Mouse (Mus musculus) spleen, embryonic (tissue): ENCODE measurements at regions not wholly inside any gene's neighbourhood (a gene's known extent, or its start where the extent isn't known, plus 50 kb on each side); places are given as distances from the start of the nearest gene placed in this dataset.

Source experiments
- CTCF ChIA-PET: fragments of 350-600 bp; sonication (Branson Sonifier 250); formaldehyde crosslinking; loops from one replicate; lab custom pipeline; 2022; lab: Charles Lee

GRCm38 (mm10) chr2:173413906-173414656 lies 108.3 kb upstream of the 1700021F07Rik start:
- CTCF ChIA-PET: interaction anchor here (0.7 kb wide), 1 partner anchor 365 kb away, joined by 5 read pairs; no protein-coding TSS in a partner anchor

- CTCF ChIA-PET: no interaction called here
These were observed 107.0 kb upstream of the 1700021F07Rik start for GRCm38 (mm10) chr2:173415429-173415828.

- CTCF ChIA-PET: interaction anchor here (0.9 kb wide), 1 partner anchor 357 kb away, joined by 9 read pairs; no protein-coding TSS in a partner anchor
These were observed 105.5 kb upstream of the 1700021F07Rik start for GRCm38 (mm10) chr2:173416921-173417320.

- CTCF ChIA-PET: no interaction called here
These were observed 103.4 kb upstream of the 1700021F07Rik start for GRCm38 (mm10) chr2:173418951-173419350.

GRCm38 (mm10) chr2:173419972-173420391 lies 102.4 kb upstream of the 1700021F07Rik start:
- CTCF ChIA-PET: no interaction called here

GRCm38 (mm10) chr2:173420481-173420880 lies 101.9 kb upstream of the 1700021F07Rik start:
- CTCF ChIA-PET: no interaction called here

- CTCF ChIA-PET: no interaction called here
These were observed 97.5 kb upstream of the 1700021F07Rik start for GRCm38 (mm10) chr2:173424875-173425274.

- CTCF ChIA-PET: no interaction called here
These were observed 96.6 kb upstream of the 1700021F07Rik start for GRCm38 (mm10) chr2:173425754-173426153.

- CTCF ChIA-PET: no interaction called here
These were observed 96.0 kb upstream of the 1700021F07Rik start for GRCm38 (mm10) chr2:173426191-173427065.

- CTCF ChIA-PET: interaction anchor here (0.5 kb wide), 1 partner anchor 399 kb away, joined by 7 read pairs; no protein-coding TSS in a partner anchor
These were observed 94.4 kb upstream of the 1700021F07Rik start for GRCm38 (mm10) chr2:173427888-173428450.

- CTCF ChIA-PET: interaction anchor here (0.6 kb wide), 1 partner anchor 19 kb away, joined by 3 read pairs; no protein-coding TSS in a partner anchor
These were observed 90.5 kb upstream of the 1700021F07Rik start for GRCm38 (mm10) chr2:173431841-173432240.

GRCm38 (mm10) chr2:173432258-173432657 lies 90.1 kb upstream of the 1700021F07Rik start:
- CTCF ChIA-PET: interaction anchor here (1.0 kb wide), 1 partner anchor 24 kb away, joined by 6 read pairs; no protein-coding TSS in a partner anchor

GRCm38 (mm10) chr2:173432886-173433624 lies 89.3 kb upstream of the 1700021F07Rik start:
- CTCF ChIA-PET: interaction anchor here (1.0 kb wide), 1 partner anchor 24 kb away, joined by 6 read pairs; no protein-coding TSS in a partner anchor

GRCm38 (mm10) chr2:173436580-173436979 lies 85.8 kb upstream of the 1700021F07Rik start:
- CTCF ChIA-PET: interaction anchor here (1.0 to 1.1 kb wide), 2 partner anchors 10 to 19 kb away, joined by 3 read pairs; no protein-coding TSS in a partner anchor

GRCm38 (mm10) chr2:173439031-173439430 lies 83.4 kb upstream of the 1700021F07Rik start:
- CTCF ChIA-PET: interaction anchor here (0.6 to 1.3 kb wide), 2 partner anchors 30 to 43 kb away, joined by 3 to 5 read pairs; no protein-coding TSS in a partner anchor

GRCm38 (mm10) chr2:173442056-173442455 lies 80.3 kb upstream of the 1700021F07Rik start:
- CTCF ChIA-PET: interaction anchor here (1.5 kb wide), 1 partner anchor 9 kb away, joined by 4 read pairs; no protein-coding TSS in a partner anchor

- CTCF ChIA-PET: no interaction called here
These were observed 79.1 kb upstream of the 1700021F07Rik start for GRCm38 (mm10) chr2:173443262-173443661.

GRCm38 (mm10) chr2:173444386-173444785 lies 78.0 kb upstream of the 1700021F07Rik start:
- CTCF ChIA-PET: no interaction called here

GRCm38 (mm10) chr2:173445039-173445438 lies 77.3 kb upstream of the 1700021F07Rik start:
- CTCF ChIA-PET: no interaction called here

GRCm38 (mm10) chr2:173448546-173449187 lies 73.7 kb upstream of the 1700021F07Rik start:
- CTCF ChIA-PET: no interaction called here
